Mouse (Mus musculus) neutrophil, adult 5-6 weeks (primary cell): Measurements from ENCODE around the gene Nuak1. TPM values are rescaled to one million over a fixed set of nuclear protein-coding genes. Genes with fewer than 3 reads are reported as not detected.
A peak's percentile ranks its signal among the peaks of the same experiment; 100 is the strongest.

ENCODE experiments used
- ATAC-seq: fragments of 151-379, 151-347 bp; 2 replicates; pipeline ENCODE4 v1.8.0; 2017; ENCODE audit warnings: mild to moderate bottlenecking, moderate TSS enrichment; ENCODE audit not compliant: insufficient number of reproducible peaks, poor library complexity, low FRiP score, severe bottlenecking; ENCODE audit errors: extremely low read depth
- total RNA-seq: library from RNA; stranded (forward); fragments of 200-1000 nt; gene quantifications from 2 replicates; pipeline ENCODE4 v1.2.3, GENCODE M21; 2017

Gene Nuak1
- total RNA-seq, 1 experiment from 2014 or later, result 1.0 TPM

DNA sequence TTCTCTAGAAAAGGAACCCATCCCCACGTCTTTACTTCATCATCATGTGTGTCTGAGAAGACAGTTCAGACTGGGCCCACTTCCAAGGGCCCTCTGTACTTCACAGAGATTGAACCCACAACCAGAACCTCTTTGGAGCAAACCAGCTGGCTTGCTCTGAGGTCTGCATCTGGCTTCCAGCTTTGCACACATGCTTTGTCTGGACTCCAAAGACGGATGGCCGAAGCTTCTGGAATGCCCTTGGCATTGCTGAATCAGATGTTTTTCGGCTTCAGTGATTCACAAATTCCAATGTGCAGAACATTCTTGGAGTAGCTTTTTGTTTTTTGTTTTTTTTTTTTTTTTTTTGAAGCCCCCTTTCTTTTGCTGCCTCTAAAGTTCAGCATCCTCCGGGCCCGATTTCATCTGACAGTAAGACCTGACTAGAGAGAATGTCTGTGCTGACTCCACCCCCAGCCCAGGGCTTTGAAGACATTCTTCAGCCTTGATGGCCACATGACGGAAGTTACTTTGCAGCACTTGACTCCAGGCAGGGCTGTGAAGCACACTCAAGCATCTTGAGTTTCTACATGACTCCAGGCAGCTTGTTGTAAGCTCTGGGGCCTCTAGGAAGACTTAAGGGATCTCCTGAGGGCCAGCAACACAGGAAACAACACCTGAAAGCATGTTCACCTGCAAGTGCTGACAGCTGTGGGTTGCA is 75.1 kb downstream of the Nuak1 start:
- no peak for ATAC-seq

DNA sequence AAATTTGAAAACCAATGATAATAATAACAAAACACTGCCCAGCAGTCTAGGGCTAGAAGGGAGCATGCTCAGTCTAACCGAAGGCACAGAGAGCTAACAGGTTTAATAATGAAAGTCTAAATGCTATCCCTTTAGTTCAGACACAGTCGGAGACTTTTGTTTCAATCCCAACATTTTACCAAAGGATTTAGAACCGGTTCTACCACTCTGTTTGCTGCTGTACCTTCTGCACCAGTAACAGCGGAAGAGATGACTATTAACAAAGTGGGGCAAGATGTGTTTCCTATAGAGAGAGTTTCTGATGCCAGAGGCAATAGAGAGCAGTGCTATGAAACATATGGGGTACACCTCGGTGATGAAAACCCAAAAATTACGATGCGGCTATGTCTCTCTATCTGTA is 76.6 kb downstream of the Nuak1 start:
- ATAC-seq, result no peak

DNA sequence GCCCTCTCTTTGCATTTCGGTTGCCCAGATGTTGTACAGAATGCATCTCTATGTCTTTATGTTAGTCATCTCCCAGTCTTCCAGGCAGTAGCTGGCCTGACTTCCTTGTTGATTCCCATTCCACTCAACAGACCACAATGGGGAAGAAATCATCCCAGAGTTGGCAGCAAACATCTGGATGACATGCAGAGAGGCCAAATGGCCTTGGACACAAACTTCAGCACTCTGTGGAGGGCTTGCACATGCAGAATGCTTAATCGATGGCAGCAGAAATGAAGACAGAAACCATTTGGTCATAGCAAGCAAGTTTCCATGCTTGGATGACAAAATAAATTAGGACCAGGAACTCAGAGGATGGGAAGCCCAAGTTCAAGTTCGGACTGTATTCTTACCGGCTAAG is 79.4 kb downstream of the Nuak1 start:
- no peak for ATAC-seq

DNA sequence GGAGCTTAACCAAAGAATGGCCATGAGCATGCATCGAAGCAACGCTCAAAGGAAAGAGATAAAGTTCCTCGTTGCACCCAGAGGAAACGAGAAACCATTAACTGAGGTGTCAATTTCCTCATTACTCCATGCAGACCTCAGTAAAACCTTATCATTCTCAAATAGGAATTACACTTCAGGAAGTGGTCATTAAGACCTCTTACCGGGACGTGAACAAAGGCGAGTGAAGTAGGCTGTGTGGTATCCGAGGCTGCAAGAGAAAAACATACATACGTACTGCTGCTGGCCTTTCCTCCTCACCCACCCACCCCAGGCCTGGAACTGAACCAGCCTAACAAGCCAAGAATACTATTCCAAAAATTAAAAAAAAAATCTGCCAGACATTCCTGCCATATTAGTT is 80.0 kb downstream of the Nuak1 start:
- ATAC-seq, result no peak

DNA sequence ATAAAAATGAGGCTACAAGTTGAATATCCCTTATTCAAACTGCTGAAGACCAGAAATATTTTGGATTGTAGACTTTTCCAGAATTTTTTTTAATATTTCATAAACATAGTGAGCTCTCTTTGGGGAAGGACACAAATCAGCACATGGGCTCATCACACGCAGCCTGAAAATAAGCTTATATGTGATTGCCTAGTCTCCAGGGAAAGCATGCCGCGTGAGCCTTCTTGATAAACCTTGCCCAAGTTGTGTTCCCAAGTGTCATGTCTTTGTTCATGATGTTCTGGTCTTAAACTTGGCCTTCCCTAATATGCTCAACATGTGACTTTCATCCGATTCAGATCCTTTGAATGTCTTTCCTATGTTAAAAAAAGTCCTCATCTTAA is 81.7 kb downstream of the Nuak1 start:
- no peak for ATAC-seq

DNA sequence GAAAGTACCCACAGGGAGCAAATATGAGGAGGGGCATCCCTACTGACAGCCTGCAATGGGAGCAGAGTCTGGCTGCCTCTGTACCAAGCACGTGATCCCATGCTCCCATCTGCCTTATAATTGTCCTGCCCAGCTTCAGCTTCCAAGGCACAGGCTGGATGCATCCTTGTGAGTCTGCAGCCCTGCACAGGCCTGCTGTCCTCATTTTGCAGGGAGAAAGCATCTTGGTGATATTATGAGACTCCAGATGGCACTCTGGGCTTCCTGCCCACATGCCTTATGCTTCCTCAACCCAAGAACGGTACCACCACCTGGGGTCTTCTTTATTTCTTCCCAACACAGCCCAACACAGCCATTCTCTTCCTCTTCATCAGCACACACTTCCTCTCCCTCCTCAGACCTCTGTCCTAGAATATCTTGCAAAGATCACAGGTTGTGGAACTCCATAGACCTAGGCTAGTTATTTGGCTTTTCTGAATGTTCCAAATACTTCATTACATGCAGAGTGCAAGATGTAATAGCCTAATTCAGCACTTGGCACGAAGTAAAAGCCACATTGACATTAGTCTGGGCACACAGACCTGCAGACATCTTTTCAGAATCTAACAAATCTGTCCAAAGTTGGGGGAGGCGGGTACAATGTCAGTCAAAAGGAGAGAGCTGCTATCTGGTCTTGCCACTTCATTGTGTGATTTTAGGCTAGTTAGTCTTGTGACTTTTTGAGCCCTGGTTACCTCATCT is 82.2 kb downstream of the Nuak1 start:
- ATAC-seq, result no peak

DNA sequence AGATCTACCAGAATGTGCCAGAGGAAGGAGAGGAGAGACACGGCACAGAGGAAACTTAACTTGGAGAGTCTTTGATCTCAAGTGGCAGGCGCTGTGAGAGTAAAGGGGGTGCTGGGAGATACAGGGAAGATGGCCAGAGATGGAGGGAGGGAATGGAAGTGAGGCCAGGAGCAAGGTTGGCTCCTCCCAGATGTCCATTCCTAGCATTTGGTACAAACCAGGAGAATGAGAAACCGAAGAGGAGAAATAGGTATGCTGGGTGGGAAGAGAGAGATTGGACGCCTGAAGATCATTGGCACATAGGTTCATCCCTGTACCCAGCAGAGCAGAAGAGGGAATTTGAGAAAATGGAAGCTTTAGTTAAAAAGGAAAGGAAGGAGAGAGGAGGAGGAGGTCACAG is 82.8 kb downstream of the Nuak1 start:
- no peak for ATAC-seq

DNA sequence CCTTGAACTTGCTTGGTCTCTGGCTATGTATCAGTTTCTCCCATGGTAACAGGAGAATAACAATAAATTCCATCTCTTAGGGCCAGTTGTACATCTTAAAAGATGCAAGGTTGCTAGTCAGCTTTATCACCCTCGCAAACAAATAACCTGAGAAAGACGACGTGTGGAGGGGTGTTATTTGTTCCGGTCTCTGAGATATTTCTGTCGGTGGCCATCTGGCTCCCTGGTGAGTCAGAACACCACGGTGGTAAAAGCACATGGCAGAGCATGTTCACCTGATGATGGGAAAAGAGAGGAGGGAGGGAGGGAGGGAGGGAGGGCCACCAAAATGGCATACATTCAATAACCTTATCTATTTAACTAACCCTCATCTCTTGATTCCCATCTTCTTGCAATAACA is 86.1 kb downstream of the Nuak1 start:
- no peak for ATAC-seq

DNA sequence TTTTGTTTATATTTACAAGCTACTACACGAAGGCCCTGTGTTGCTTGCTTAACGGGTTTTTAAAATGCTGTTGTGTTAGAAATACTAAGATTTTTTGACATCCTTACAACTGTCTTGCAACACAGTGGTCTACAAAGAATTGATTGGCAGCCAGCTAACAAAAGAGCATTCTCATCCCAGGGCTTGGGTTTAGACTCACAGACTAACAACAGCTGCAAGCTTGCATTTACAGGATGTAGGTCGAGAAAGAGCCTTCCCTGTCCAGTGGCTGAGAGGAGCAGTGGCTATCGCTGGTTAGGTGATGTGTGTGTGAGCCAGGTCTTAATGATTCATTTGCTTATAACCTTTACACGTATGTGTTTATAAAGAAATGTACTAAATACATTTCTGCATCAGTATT is 94.7 kb downstream of the Nuak1 start:
- no peak for ATAC-seq

DNA sequence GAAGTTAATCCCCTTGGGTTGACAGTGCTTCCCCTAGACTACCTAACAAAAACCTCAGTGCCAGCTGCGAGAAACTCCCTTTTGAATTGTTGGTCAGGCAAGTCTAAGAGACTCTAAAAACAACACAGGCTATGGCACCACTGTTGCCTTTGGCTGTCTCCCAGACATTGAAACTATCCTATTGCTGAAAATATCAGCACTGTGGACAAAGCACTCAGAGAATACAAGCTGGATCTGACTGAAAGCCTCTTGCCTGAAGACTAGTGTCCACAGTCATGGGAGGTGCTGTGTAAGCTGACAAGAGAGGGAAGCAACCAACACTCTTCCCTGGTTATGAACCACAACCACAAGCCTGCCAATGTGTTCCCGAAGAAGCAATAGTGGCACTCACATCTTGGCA is 96.9 kb downstream of the Nuak1 start:
- no peak for ATAC-seq

DNA sequence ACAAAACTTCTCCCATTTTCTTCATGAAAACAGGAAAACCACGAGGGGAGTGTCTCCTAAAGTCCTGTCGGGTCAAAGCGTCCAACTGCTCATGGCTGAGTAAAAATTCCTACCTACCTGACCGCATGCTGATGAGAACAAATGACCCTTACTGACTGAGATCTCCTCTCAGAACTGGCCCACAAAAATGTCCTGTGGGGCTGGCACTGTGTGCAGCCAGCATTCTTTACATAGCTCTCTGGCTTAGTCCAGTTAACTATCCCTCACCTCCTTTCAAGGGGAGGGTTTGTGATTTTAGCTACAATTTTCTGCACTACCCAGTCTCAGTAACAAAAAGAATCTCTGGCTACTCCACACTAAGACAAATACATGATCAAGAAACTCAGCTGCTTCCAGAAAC is 100.9 kb downstream of the Nuak1 start:
- no peak for ATAC-seq

DNA sequence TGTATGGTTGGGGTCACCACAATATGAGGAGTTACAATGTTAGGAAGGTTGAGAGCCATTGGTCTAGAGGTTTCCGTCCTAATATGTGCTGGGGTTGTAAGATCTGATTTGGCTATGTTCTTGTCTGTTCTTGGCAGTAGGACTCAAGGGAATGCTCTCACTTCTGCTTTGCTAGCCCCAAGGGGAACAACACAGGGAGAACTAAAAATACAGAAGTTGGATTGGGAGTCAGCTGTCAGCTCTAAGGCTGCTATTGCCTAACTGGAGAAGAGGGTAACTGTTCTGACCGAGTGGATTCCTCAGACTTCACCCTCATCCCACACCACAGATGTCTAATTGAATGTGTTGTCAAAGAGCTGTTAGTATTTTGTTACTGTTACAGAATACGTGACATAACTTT is 101.6 kb downstream of the Nuak1 start:
- ATAC-seq, result peak; percentile 53; the same call in 1 of the 2 replicates

DNA sequence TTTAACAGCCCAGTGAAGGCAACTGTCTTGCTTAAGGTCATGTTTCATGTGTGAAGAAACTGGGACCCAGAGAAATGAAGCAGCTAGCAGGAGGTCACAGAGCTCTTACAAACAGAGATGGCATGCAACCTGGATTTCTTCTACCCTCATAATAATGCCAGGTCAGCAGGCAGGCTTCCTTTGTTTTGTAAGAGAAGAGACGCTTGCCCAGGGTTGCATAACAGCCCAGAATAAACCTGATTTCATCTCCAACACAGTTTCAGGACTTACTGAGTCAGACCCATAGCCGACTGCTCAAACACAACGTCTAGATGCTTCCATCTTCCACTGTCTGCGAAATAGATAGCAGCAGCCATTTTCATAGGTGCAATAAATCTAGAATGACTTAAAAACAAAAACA is 105.0 kb downstream of the Nuak1 start:
- no peak for ATAC-seq

DNA sequence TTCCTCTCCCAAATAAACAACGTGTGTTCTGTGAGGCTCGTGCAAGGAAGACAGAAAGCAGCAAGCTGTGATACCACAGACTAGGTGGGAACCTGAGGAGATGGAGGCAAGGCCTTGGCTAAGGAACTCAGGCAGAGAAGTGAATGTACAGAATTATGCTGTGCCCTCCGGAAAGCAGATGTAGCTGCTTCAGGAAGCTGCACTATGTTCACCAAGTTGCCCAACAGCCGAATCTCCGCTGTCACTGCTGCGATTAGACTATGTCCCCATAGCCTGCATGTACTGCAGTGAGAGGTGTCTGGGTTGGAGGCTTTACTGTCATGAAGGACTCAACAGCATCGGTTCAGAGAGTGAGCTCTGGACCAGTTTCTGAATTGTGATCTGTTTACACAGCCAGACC is 110.6 kb downstream of the Nuak1 start:
- ATAC-seq, result no peak

DNA sequence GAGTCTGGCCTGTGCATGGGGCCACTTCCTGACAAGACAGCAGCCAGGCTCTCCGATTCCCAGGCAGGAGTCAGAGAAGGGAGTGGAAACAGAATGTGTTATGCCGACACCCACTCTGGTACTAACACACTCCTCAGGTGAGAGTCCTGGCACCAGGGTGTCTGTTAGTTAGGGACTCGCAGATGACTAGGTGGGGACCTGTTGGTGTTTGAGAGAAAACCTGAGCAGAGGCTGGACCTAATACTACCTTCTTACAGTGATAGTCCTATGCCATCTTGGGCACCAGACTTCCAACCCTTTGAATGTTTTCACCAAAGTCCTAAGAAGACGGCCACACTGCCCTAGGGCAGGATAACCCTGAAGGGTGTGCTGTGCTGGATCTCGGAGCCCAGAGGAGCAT is 111.1 kb downstream of the Nuak1 start:
- ATAC-seq, result no peak

DNA sequence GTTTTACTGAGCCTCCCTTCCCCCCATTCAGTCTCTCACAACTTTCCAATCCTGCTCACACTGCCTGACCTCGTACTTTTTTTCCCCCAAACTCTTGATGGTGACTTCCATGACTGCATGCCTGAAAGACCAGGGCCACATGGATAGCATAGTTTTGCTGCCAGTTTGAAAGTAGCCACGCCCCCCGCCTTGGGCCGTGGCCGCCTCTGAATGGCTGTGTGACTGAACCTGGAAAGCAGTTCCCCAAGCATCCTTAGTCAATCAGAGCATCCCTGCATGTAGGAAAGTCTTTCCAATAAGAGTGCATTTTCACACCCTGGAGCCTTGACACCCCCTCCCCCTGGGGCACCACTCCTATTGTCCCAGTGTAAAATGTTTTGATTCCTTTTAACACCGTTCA is 116.4 kb downstream of the Nuak1 start:
- no peak for ATAC-seq

Other genes with a start within 250 kb of the Nuak1 start
- gene Ckap4, start 93.5 kb upstream of the Nuak1 start, total RNA-seq, result 40.4 and 43.1 TPM in 2 replicates
- 168 and 169 TPM in 2 replicates for gene Tcp11l2, start 136.0 kb upstream of the Nuak1 start, total RNA-seq
- gene Polr3b, start 181.7 kb upstream of the Nuak1 start, total RNA-seq, result 46.3 and 55.4 TPM in 2 replicates